ENCODE assay signal across 9 mouse cellular contexts in the genomic region with DNA sequence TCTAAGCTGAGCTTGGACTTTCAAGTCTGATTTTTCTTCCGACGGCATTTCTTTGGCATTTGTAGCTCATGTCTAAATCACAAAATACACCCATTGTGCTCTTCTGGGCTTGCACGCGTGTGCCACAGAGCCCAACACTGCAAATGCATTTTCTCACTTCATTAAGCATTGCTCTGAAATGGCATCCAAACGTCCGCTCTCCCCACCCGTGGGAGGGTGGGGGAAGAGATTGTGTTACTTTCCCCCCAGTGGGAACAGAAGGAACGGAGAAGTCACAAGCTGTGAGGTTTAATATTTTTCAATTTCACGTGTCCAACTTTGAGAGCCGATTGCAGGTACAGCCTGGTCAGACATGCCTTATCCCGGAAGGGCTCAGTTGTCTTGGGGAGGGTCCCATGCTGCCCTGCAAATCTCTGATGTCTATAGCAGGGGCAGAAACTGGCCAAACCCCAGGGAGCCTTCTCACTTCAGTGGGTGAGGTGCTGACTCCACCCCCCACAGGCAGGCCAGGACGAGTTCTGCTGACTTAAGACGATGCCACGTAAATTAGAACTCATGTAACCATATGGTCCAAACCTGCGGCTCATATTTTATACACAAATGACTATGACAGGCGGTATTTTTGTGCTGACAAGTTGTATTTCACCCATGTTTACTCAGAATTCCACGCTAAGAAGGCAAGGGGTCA.
DNase-seq lines count a peak whose midpoint lies in the region; ATAC-seq and TF ChIP-seq lines count a peak whose summit lies in the region.
"Had no signal": no experiment of that assay in that cellular context is flagged by ENCODE, and none has a peak within 500 bp of the region (broad histone marks: within the 10 kb centered on the region; RNA-seq: fewer than 3 reads in every experiment).

No protein-coding gene starts in this region.

- no peak for DNase-seq in kidney, adult 2 months
- peak; percentile 26 for DNase-seq in NIH3T3 (ENCODE audit: low read depth)
- DNase-seq in embryonic facial prominence, embryonic 14.5 days (ENCODE audit: low spot score): peak; percentile 77
- DNase-seq in hindbrain, postnatal 0 days (ENCODE audit: low spot score): peak; percentile 44
- no peak for DNase-seq in spleen, postnatal 4 days (ENCODE audit: low spot score in 2 of 2)
- DNase-seq: kidney, adult 18-20 months had no signal

- 0 out of 2 replicates have a peak overlapping the region, but pooled peaks have one; percentile 7 for H3K4me3 ChIP-seq in kidney, embryonic 16.5 days (ENCODE audit: low read length)
- no peak overlapping the region for H3K4me3 ChIP-seq in kidney, adult 2 months (ENCODE audit: insufficient read depth, low read depth, low read length)
- H3K4me3 ChIP-seq in embryonic facial prominence, embryonic 14.5 days (ENCODE audit: low read depth, low read length): no peak overlapping the region
- no peak overlapping the region for H3K4me3 ChIP-seq in hindbrain, postnatal 0 days (ENCODE audit: low read length)
- H3K4me3 ChIP-seq: left cerebral cortex, adult 2 months had no signal

- peaks cover 18% of the 10 kb centered on the region for H3K4me1 ChIP-seq in kidney, embryonic 16.5 days (ENCODE audit: insufficient read depth, low read length)
- no peaks in the 10 kb centered on the region for H3K4me1 ChIP-seq in kidney, adult 2 months (ENCODE audit: control insufficient read depth, insufficient read depth, low read length)
- peaks cover 24% of the 10 kb centered on the region for H3K4me1 ChIP-seq in embryonic facial prominence, embryonic 14.5 days (ENCODE audit: control insufficient read depth, insufficient read depth, low read length)
- H3K4me1 ChIP-seq in hindbrain, postnatal 0 days (ENCODE audit: insufficient read depth, low read length): peaks cover 12% of the 10 kb centered on the region

- TF ChIP-seq POLR2A in kidney, adult 2 months (IDR thresholded peaks at IDR 0.05; ENCODE audit: low read depth, low read length): no peak

- H3K9ac ChIP-seq in kidney, embryonic 16.5 days (replicated peaks; ENCODE audit: low read length): peak overlapping the region; percentile 39
- no peak overlapping the region for H3K9ac ChIP-seq in embryonic facial prominence, embryonic 14.5 days (ENCODE audit: low read depth, low read length)
- H3K9ac ChIP-seq in hindbrain, postnatal 0 days (replicated peaks; ENCODE audit: low read length): no peak overlapping the region

- no peak for TF ChIP-seq CTCF in kidney, adult 2 months (conservative IDR thresholded peaks at IDR 0.05; ENCODE audit: insufficient read depth, insufficient read length, low read depth, low read length)
- no peak for TF ChIP-seq CTCF in hindbrain, postnatal 0 days (IDR thresholded peaks at IDR 0.05; ENCODE audit: low read depth)

- peak; percentile 63; the same call in 1 of the 2 replicates for ATAC-seq in kidney, embryonic 16.5 days (ENCODE audit: low FRiP score, low TSS enrichment)
- ATAC-seq in embryonic facial prominence, embryonic 14.5 days (ENCODE audit: low read depth): peak; percentile 32; the same call in 1 of the 2 replicates
- no peak for ATAC-seq in hindbrain, postnatal 0 days
- ATAC-seq in inflammation-experienced regulatory T-cells, adult 6 months: no peak

- WGBS in kidney, embryonic 16.5 days: 31% methylated on average over 17 of the region's 17 CpGs
- WGBS in kidney, adult 2 months: 48% methylated on average over 17 of the region's 17 CpGs
- WGBS in embryonic facial prominence, embryonic 14.5 days: 29% methylated on average over 17 of the region's 17 CpGs
- 36% methylated on average over 17 of the region's 17 CpGs for WGBS in hindbrain, postnatal 0 days

- peak overlapping the region; percentile 24; the same call in 1 of the 2 replicates for H3K4me2 ChIP-seq in kidney, embryonic 16.5 days (replicated peaks; ENCODE audit: low read depth, low read length)
- H3K4me2 ChIP-seq in embryonic facial prominence, embryonic 14.5 days (ENCODE audit: low read depth, low read length): no peak overlapping the region
- H3K4me2 ChIP-seq in hindbrain, postnatal 0 days (ENCODE audit: low read depth, low read length): no peak overlapping the region

- no peaks in the 10 kb centered on the region for H3K9me3 ChIP-seq in kidney, embryonic 16.5 days (ENCODE audit: low read length)
- no peaks in the 10 kb centered on the region for H3K9me3 ChIP-seq in embryonic facial prominence, embryonic 14.5 days (ENCODE audit: control insufficient read depth, low read length)
- H3K9me3 ChIP-seq in hindbrain, postnatal 0 days (ENCODE audit: low read length): no peaks in the 10 kb centered on the region

- no peaks in the 10 kb centered on the region for H3K27me3 ChIP-seq in kidney, embryonic 16.5 days (ENCODE audit: insufficient read depth, low read length)
- H3K27me3 ChIP-seq in kidney, adult 2 months (replicated peaks; ENCODE audit: control insufficient read depth, insufficient read depth, low read length): no peaks in the 10 kb centered on the region; the same call in 1 of the 2 replicates
- no peaks in the 10 kb centered on the region for H3K27me3 ChIP-seq in embryonic facial prominence, embryonic 14.5 days (replicated peaks; ENCODE audit: control insufficient read depth, insufficient read depth, low read length)
- H3K27me3 ChIP-seq in hindbrain, postnatal 0 days (ENCODE audit: insufficient read depth, low read length): no peaks in the 10 kb centered on the region

- peak overlapping the region; percentile 43; the same call in 1 of the 2 replicates for H3K27ac ChIP-seq in kidney, embryonic 16.5 days (ENCODE audit: low read length)
- no peak overlapping the region for H3K27ac ChIP-seq in kidney, adult 2 months (ENCODE audit: insufficient read depth, low read depth, low read length)
- H3K27ac ChIP-seq in embryonic facial prominence, embryonic 14.5 days (replicated peaks; ENCODE audit: low read depth, low read length): peak overlapping the region; percentile 73
- no peak overlapping the region for H3K27ac ChIP-seq in hindbrain, postnatal 0 days
- H3K27ac ChIP-seq: left cerebral cortex, adult 2 months had no signal

- H3K36me3 ChIP-seq in kidney, embryonic 16.5 days (ENCODE audit: insufficient read depth, low read length): no peaks in the 10 kb centered on the region
- no peaks in the 10 kb centered on the region for H3K36me3 ChIP-seq in kidney, adult 2 months (ENCODE audit: control insufficient read depth, insufficient read depth, low read length)
- H3K36me3 ChIP-seq in embryonic facial prominence, embryonic 14.5 days (ENCODE audit: control insufficient read depth, insufficient read depth, low read length): no peaks in the 10 kb centered on the region
- H3K36me3 ChIP-seq in hindbrain, postnatal 0 days (ENCODE audit: insufficient read depth, low read length): no peaks in the 10 kb centered on the region

Comparison
In these comparisons a context has a peak if more than half of its experiments do, and no peak if none do; other contexts are left out.
1. H3K27ac ChIP-seq: peak in kidney, embryonic 16.5 days (single experiment) and embryonic facial prominence, embryonic 14.5 days (single experiment); none in kidney, adult 2 months (single experiment) and hindbrain, postnatal 0 days (single experiment).
2. ATAC-seq: peak in kidney, embryonic 16.5 days (single experiment) and embryonic facial prominence, embryonic 14.5 days (single experiment); none in hindbrain, postnatal 0 days (single experiment) and inflammation-experienced regulatory T-cells, adult 6 months (single experiment).
3. DNase-seq: peak in NIH3T3 (single experiment), embryonic facial prominence, embryonic 14.5 days (single experiment) and hindbrain, postnatal 0 days (single experiment); none in kidney, adult 2 months (single experiment) and spleen, postnatal 4 days (0 of 2).